Mouse (Mus musculus) MEL (cell line): ENCODE measurements around the gene Spock3.

Experiments used
- CTCF ChIP-seq, 3 experiments: IDR thresholded peaks in 2 of 3; conservative IDR thresholded peaks in 1 of 3; 2 replicates each; pipeline ENCODE4 v1.5.1; 2011 to 2012; ENCODE audit warnings: low read length in 3 of 3, low read depth in 2 of 3, mild to moderate bottlenecking in 2 of 3, improper control_type of control experiment in 1 of 3, inconsistent platforms in 1 of 3, mixed read lengths in 1 of 3, moderate library complexity in 1 of 3; ENCODE audit not compliant: control insufficient read depth in 1 of 3, insufficient read depth in 1 of 3, poor library complexity in 1 of 3, severe bottlenecking in 1 of 3
- EP300 ChIP-seq, 2 experiments: IDR thresholded peaks; 2 replicates each; pipeline ENCODE4 v1.6.1; 2011; ENCODE audit warnings: improper control_type of control experiment in 2 of 2, low read length in 2 of 2, low read depth in 1 of 2, mild to moderate bottlenecking in 1 of 2
- POLR2A ChIP-seq, 2 experiments: IDR thresholded peaks; 2 replicates each; pipeline ENCODE4 v1.6.1; 2011 to 2012; ENCODE audit warnings: low read length in 2 of 2, mild to moderate bottlenecking in 2 of 2, control low read depth in 1 of 2, improper control_type of control experiment in 1 of 2, low read depth in 1 of 2, moderate library complexity in 1 of 2; ENCODE audit not compliant: control insufficient read depth in 1 of 2, insufficient read depth in 1 of 2, poor library complexity in 1 of 2
- RAD21 ChIP-seq: IDR thresholded peaks from 2 replicates; pipeline ENCODE4 v1.6.1; 2011; ENCODE audit warnings: mild to moderate bottlenecking, low read depth, low read length, improper control_type of control experiment
- ZC3H11A ChIP-seq: IDR thresholded peaks from 2 replicates; pipeline ENCODE4 v1.6.1; 2012; ENCODE audit warnings: low read depth, mild to moderate bottlenecking, inconsistent platforms, low read length, improper control_type of control experiment
- ZNF384 ChIP-seq: IDR thresholded peaks from 2 replicates; pipeline ENCODE4 v1.6.1; 2012; ENCODE audit warnings: low read depth, mild to moderate bottlenecking, inconsistent platforms, low read length, improper control_type of control experiment

DNA sequence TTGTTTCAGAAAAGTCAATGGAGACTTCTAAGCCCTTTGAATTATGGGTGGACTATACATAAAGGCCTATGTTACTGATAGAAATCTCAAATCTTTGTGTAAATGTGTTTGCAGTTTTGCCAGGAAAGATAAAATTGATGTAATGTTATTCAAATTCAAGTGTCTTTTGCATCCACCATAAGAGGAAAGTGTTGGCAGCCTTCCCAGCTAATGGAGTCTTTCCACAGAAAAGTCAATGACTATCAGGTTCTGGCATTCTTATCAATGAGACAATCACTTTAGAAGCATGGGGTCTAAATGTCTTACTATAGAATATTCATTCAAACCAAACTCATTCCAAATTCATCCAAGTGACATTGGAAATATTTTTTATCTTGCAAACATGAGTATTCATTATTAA lies 214.5 kb downstream of the Spock3 start:
- TF ChIP-seq ZNF384 (no peak), ZC3H11A (no peak), RAD21 (no peak), CTCF (IDR thresholded peaks at IDR 0.05 in 2 of 3, conservative IDR thresholded peaks at IDR 0.05 in 1 of 3; ENCODE audit: control insufficient read depth in 1 of 3, insufficient read depth in 1 of 3, low read depth in 2 of 3, low read length in 3 of 3, poor library complexity in 1 of 3, severe bottlenecking in 1 of 3) (no peak), EP300 (IDR thresholded peaks at IDR 0.05; ENCODE audit: low read depth in 1 of 2, low read length in 2 of 2) (no peak), POLR2A (IDR thresholded peaks at IDR 0.05; ENCODE audit: control insufficient read depth in 1 of 2, insufficient read depth in 1 of 2, low read depth in 1 of 2, low read length in 2 of 2, poor library complexity in 1 of 2) (no peak)
